Mouse (Mus musculus) kidney, adult 11 months (tissue): ENCODE data around the gene Eef1akmt2.
A peak's percentile ranks its signal among the peaks of the same experiment; 100 is the strongest.

ENCODE experiments used
- DNase-seq: peaks from one replicate; pipeline ENCODE4 v3.0.0; 2022

Eef1akmt2 gene

DNA sequence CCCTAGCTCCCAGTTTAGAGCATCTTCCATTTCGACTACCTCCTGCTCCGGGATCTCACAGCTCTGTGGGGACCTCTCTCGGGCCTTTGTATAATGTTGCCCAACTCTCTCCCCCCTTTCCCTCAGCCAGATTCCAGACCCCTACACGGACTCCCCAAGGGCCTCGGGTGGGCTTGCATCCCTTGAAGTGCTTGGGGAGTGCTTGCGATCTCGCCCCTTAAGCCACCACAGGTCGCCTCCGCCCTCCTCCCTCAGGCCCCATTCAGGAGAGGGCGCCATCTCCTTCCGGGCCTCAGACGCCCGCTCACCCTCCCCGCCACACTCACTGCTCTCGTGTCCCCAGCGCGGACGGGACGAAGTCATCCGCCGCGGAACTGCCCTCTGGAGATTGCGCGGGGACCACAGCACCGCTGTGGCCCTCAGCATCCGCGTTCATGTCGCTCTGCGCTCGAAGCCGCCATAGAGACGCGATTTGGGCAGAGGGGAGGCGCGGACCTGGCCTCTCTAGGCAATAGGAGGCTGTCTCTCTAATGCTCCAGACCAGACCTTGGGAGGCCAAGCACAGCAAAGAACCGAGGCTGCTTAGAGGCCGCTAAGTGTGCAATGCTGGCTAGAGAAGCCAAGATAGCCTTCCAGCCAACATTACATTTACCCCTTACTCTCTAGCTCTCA is at the start of gene Eef1akmt2:
Gene Eef1akmt2 (minus strand): TSS at position 501 of the 672 bp plus-strand sequence.
- DNase-seq: peak; percentile 86

DNA sequence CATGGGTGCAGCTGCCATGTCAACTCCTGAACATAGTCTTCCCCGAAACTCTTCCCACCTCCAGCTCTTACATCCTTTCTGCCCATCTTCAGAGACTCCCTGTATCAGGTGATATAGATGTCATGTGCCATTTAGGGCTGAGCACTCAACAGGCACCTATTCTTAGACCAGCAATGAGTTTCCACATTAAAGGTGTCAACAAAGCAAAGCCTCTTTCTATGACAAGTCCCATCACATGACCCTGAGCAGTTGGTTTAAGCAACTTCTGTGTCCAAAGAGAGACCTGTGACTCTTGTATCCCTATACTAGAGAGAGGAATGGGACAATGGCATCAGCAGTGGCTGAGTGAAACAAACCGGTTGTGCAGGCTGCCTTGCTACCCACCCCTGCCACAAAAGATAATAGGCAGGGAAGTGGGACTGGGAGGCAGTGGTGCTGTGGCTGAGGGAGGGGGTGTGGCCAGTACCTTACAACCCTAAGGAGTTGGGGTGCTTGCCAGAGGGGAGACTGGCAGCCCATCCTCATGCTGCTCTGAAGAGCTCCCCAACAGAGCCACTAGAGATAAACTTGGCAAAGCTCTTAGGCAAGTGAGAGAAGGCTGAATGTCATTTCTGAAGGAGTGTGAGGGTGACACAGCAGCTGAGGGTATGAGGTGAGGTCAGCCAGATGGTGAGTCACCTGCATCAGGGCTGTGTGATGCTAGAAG is 48.5 kb upstream of the Eef1akmt2 start:
- DNase-seq: no peak

DNA sequence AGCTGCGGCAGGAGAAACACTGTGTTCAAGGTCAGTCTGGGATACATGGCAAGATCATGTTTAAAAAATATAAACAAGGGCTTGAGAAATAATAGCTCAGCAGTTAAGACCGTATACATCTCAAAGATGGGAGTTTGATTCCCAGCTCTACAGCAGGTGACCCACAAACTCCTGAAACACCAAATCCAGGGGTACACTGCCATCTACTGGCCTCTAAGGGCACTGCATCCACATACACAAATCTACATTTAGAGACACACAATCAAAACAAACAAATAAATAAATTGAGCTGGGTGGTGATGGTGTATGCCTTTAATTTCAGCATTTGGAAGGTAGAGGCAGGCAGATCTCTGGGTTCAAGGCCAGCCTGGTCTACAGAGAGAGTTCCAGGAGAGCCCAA is 45.8 kb upstream of the Eef1akmt2 start:
- no peak for DNase-seq

DNA sequence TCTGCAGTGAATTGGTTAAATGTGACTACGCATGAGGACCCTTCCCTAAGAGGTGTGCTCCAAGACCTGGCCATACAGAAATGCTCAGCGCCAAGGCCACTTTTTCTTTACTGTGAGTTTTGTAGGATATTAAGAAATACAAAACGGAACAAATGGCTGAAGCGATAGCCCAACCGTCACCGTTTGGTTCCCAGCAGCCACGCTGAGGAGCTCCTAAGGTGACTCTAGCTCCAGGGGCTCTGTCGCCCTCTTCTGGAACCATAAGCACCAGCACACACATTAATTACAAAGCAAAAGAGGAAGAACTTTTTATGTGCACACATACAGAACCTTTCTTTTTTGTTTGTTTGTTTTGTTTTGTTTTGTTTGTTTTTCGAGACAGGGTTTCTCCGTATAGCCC is 44.8 kb upstream of the Eef1akmt2 start:
- DNase-seq: no peak

DNA sequence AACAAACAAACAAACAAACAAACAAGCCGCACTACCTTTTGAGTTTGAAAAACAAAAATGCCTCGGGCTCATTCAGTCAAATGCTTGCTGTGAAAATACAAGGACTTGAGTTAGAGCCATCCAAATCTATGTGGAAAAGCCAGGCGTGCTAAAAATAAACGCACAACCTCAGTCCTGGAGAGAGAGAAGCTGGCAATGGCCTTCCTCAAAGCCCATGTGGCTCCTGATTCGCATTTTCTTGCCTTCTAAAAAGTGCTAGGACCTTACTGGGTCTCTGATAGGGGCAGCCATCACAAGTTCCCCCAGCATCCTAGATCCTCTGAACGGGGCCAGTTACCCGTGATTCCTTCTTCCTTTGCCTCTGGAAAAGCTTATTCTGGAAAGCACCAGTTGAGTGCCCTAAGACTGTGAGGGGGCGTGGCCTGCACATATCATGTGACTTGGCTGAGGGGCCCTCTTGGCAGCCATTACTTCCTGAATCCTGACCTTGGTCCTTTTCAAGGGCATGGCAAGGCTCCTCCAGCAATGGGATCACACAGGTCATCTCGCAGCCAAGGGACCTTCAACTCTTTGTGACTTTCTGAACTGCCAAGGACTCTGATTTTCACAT is 43.8 kb upstream of the Eef1akmt2 start:
- peak; percentile 64 for DNase-seq

DNA sequence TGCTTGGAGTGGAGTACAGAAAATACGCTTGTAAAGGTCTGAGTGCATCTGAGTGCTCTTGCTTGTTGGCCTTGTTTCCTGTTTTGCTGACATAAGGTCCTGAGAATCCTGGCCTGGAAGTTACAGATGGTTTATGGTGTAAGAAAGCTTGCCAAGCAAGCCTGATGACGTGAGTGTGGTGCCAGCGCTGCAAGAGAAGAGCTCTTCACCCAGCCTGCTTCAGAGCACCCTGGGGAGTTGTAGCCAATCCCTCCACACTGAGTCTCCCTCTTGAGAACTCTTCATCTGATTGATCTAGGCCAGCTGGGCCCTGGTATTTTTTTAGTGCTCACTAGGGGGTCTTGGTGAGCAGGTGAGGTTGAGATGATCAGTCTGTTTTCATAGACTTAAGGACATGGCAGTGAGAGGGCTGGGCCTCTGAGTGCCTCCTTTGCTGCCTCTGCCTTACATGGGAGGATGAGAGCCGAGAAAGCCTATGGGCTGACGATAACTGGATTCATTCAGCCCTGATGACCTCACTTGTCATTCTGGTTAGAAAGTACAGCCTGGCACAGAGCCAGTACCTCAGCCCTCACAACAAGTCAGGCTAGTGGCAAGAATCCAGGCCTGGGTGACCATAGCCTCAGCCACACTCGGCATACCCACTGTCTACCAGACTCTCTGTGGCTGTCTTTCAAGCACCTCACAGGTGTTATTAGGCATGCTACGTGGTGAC is 42.5 kb upstream of the Eef1akmt2 start:
- DNase-seq: no peak

DNA sequence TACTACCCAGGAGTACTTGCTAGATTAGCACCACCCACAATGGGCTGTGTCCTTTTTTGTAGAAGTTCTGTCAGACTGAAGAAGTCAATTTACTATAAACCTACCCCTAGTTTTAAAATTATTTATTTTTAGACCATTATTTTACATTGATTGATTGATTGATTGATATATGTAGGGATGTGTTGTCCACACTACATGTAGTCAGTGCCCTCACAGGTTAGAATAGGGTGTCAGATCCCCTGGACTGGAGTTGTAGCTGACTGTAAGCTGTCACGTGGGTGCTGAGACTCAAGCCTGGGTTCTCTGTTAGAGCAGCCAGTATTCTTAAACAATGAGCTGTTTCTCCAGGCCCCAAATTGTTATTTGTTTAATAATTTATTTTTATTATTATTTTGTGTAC is 40.9 kb upstream of the Eef1akmt2 start:
- DNase-seq: no peak

DNA sequence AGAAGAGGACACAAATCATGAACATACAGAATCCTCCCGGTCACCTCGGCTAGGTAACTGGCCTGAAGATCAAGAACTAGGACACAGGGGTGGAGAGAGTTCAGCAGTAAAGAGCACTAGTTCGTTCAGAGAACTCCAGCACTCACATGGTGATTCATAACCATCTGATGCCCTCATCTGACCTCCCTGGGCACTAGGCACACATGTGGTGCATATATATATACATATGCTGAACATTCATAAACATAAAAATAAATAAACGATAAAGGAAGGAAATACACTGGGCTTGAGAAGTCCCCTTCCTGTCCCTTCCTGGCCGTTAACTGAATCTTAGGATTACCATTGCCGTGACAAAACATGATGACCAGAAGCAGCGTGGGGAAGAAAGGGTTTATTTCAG is 40.3 kb upstream of the Eef1akmt2 start:
- DNase-seq: no peak

DNA sequence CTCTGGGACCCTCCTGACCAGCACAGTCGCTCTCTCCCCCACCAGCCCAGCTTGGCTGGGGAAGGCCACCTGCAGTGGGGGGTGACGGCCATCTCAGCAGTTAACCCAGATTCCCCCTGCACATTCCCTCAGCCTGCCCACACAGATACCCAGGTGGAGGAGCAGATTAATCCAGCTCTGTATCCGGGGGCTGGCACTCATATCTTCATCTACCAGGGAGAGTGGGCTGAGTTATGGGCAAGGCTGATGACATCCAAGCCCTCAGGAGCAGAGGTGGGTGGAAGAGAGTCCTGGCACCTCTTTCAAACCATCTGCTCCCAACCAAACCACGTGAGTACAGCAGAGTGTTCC is 39.8 kb upstream of the Eef1akmt2 start:
- DNase-seq: no peak

DNA sequence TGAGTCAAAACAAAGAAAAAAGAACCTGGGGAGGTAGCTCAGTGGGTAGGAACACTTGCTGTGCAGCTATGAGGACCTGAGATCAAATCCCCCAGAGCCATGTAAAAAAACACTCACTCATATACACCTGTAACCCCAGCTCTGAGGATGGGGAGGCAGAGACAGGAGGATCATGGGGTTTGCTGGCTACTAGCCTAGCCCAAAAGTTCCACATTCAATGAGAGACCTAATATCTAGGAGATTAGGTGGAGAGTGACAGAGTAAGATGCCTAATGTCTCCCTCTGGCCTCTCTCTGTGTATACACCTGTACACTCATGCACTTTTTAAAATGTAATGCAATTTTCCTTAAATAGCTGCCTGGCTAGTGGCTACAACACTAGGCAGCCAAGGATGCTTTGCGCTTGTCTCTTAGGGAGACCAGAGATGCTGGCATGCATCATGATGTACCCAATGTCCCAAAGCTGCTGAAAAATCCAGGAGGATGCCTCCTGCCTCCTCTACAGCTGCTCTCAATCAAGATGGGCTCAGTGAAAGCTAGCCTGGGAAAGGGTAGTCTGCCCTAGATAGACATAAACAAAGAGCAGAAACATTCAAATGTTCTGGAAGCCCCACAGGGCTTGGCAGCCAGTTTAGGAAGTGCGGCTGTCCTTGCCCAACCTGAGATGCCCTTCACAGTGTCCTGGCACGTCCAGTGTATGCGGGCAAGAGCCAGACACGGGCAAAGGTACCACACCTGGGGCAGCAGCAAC is 39.3 kb upstream of the Eef1akmt2 start:
- DNase-seq: peak; percentile 67

DNA sequence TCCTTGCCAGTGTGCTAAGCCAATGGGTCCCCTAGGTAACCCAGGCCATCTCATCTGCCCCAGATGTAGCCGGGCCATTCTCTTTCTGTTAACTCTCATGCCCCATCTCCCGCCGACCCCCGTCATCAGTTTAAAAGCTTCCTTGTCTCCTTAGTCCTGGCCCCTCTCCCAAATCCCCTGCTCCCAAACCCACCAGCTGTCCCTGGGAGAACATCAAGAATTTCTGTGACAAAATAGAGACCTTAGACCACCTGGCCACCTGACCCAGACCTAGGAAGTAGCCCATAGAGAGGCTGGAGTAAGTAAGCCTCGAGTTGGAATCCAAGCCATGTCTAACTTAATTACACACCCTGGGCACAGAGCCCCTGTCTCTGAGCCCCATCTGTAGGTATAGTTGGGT is 37.7 kb upstream of the Eef1akmt2 start:
- DNase-seq: no peak

DNA sequence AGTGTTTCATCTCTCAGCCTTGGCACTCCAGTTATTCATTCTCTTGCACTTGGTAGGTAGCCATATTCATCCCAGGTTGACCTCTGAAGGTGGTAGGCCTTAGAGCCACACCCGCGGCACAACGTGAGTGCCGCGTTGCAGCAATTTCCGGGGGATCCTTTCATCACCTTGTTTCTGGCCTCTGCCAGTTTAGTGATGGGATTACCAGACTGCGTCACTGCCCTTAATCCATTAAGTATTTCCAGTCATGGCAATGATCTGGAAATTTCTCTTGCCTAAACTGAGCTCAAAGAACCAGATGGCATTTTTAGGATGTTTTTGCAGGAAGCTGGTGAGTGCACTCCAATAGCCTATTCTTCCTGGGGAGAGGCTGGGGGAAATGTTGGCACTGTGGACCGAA is 37.2 kb upstream of the Eef1akmt2 start:
- no peak for DNase-seq

DNA sequence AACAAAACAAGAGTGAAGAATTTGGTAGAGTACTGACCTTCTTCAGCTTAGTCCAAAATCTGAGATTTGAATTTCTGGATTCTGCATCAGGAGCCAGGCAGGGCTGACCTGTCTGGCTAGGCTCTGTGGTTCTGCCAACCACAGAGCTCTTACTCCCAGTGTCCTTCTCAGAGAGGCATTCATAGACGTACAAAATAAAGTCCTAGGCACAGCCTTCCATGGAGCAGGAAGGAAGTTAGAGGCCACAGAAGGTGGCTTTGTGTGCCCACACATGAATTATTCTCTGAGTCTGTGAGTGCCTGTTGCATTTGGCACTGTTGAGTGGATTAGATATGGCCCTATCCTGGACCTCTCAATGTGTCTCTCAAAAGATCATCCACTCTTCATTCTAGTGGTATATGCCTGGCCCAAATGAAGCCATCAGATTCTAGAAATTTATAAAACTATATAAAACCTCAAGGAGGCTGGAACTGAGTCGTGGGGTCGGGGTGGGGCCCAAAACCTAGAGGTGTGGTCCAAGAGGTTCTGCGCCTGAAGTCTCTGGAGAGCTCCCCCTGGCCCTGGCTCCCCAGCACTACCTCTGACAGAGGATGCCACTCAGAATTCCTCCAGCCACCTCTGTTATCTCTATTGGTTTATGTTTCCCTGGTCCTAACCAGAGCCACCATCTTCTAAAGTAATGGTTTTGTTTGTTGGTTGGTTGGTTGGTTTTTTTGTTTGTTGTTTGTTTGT is 36.2 kb upstream of the Eef1akmt2 start:
- no peak for DNase-seq

DNA sequence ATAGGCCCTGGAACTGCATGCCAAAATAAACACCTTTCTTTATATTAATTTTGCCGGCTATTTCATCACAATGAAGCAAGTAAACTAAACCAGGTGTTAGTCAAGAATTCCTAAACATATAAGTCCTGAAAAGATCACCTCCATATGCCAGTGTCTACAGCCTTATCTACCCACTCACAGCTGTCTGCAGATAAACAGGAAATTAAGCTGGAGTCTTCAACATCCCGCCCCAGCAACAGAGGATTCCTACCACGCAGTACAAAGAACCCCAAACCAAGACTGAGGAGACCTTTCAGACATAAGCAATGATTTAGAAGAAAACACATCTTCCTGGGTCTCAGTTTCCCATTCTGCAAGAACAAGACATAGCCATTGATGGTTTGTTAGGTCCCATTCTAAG is 35.6 kb upstream of the Eef1akmt2 start:
- no peak for DNase-seq

DNA sequence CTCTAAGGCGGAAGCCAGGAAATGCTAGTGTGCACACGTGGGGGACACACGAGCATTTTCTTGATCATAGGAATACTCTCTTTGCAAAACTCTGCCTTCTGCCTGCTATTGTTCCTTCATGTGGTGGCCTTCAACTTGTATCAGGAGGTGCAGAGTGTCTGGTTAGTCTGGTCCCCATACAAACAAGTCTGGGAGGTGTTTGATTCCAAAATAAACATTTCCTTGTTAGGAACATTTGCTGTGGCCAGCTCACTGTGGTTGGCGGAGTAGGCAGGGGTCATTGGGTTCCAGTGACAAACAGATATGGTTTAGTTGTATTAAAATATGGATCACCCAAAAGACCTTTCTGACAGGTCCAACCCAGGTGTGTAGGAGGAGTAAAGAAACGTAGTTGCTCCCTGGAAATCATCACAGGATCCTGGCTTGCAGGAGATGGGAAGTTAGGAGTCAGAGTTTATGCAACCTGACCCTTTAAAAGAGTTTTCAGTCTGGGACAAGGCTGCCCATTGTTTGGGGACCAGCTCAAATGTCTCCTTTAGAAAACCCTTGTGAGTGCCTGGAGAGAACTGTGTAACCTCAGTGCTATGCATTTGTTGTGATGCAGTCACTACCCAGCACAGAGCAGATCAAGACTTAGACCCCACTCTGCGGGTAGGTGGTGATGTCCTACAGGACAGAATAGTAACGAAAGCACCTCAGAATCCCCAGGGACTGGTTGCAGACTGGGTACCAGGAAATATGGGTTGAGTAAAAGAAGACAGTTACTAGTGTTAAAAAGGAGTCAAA is 34.7 kb upstream of the Eef1akmt2 start:
- DNase-seq: no peak

DNA sequence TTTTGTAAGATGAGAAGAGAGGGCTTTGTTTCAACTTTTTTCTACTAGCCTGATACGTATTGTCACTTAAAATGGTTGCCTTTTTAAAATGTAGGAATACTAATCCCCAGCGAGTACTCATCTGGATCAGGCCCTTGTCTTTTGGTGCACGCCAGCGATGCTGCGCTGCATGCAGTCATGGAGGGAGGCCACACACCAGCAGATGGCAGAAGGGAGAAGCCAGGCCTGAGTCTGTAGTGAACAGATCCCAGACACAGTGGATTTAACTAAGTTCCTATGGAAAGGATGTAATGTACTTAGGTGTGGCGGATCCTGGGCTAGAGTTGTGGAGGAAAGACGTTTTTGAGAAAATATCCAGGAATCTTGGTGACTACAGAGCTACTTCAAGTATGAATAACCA is 31.6 kb upstream of the Eef1akmt2 start:
- no peak for DNase-seq

DNA sequence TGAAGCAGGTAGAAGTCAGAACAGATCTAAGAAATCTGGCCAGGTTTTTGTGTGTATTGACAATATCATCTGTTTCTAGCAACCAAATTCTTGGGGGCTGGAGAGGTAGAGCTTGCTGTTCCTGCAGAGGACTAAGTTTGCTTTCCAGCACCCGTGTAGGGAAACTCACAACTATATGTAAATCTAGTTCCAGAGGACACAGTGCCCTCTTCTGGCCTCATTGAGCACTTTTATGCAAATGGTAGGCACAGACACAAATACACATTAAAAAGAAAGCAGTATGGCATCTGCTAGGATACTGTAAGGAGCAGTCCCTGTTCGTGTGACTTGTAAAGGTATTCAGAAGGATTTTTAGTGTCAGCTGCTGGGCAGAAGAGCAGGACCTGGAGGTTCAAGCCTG is 29.9 kb upstream of the Eef1akmt2 start:
- DNase-seq: no peak

DNA sequence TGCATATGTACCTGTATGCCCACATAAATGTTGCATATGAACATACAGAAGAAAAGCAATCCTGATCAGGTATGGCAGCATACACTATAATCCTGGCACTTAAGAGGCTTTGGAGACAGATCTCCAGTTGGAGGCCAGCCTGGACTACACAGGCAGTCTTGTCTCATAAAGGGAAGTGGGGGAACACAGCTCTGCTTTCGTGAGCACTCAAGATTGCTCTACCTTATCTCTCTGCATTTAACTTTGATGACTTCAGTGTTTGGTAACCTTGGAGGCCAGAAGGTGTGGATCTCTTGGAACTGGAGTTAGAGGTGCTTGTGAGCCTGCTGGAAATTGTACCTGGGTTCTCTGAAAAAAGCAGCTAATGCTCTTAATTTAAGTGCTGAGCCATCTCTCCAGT is 27.8 kb upstream of the Eef1akmt2 start:
- no peak for DNase-seq

DNA sequence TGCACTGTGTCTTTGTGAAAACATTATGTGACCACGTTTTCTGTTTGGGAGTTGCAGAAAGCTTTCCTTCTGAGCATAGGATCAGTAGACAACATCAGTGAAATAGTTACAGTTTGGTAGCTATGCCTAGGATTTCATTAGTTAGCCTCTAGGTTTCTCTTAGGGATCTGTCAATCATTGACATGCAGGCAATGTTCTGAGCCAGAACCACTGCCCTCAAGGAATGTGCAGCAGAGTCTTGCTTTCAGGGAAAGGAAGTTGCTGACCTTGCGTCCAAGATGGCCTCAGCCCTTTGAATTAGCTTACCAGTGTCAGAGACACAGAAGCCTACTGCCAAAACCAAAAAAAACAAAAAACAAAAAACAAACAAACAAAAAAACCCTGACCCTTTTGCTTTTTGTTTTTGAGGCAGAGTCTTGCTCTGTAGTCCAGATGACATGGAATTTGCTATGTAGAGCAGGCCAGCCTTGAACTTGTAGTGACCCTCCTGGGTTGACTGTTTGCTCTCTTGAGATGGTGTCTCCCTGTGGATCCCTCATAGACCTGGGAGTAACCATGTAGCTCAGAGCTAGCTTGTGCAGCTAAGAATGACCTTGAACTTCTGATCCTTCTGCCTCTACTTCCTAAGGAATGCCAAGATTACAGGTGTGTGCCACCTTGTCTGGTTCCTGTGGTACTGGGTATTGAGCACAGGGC is 23.1 kb upstream of the Eef1akmt2 start:
- DNase-seq: peak; percentile 85

DNA sequence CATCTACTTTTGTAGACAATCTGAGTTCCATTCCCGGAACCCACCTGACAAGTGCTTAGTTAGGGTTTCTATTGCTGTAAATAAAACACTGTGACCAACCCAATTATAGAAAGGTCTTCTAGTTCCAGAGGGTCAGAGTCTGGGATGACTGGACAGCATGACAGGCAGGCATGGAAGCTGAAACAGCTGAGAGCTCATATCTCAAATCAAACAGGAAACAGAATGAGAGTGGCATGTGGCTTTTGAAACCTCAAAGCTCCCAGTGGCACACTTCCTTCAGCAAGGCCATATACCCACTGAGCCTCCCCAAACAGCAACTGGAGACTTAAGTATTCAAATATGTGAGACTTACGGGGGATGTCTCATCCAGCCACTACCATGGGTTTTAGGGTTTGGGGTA is 20.6 kb upstream of the Eef1akmt2 start:
- DNase-seq: no peak

DNA sequence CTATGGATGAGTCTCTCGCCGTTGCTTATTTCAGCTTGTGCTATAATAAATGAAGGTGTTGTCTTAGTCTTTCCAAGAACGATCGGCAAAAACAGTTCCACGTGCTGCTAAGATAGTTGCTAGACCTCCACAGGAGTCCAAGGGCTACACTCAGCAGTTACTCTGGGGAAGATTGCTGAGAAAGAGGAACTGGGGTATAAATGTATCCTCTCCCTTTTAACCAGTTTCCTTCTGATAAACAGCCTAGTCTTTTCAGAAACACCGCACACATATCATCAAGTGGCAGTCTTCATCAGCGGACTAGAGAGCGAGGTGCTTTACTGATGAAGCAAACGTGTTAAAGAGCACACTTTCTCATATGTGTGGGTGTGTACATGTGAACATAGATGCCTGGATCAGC is 13.8 kb upstream of the Eef1akmt2 start:
- no peak for DNase-seq
